Mouse (Mus musculus): ENCODE data around the gene Mea1.

Mea1 gene

GRCm38 (mm10) chr17:46678416-46678815, at the start of gene Mea1:
Gene Mea1, plus strand, starts transcription at chr17:46678793.
- no peak for DNase-seq (ENCODE audit: extremely low read depth, insufficient read length, low spot score)

- peak; percentile 57 for DNase-seq (ENCODE audit: extremely low read depth, insufficient read length, low spot score)
Measured at GRCm38 (mm10) chr17:46629685-46630441, 48.7 kb upstream of the Mea1 start.

GRCm38 (mm10) chr17:46636831-46637523, 41.6 kb upstream of the Mea1 start:
- DNase-seq (ENCODE audit: extremely low read depth, insufficient read length, low spot score), result peak; percentile 42

- DNase-seq (ENCODE audit: extremely low read depth, insufficient read length, low spot score), result no peak
Measured at GRCm38 (mm10) chr17:46639929-46640328, 38.7 kb upstream of the Mea1 start.

GRCm38 (mm10) chr17:46642060-46642459, 36.5 kb upstream of the Mea1 start:
- DNase-seq (ENCODE audit: extremely low read depth, insufficient read length, low spot score), result no peak

DNA sequence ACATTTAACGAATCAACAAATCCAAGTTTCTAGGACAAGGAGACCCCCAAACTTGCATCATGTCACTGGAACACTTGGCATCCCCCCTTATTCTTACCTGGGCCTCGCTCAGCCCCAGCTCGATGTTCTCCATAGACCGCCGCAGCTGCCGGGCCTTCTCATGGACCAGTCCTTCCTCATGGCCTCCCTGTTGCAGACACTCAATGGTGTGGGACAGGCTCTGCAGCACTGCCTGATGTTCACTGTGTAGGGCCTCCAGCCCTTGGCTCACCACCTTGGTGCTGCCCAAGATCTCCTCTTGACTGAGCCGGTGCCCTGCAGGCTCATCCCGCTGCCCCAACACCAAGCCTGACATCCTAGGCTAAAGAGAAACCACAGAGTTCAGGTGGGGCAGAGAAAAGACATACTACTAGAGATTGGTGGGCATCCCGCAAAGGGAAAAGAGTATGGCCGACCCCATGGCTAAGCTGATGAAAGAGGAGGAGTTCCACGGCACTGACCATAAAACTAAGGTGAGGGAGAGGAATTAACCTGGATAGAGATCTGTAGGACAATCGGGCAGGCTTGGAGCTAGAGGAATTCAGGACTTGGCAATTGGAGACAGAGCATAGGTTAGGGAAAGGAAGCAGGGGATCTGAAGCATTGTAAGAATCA, 34.3 kb upstream of the Mea1 start:
- DNase-seq (ENCODE audit: extremely low read depth, insufficient read length, low spot score), result no peak

GRCm38 (mm10) chr17:46644916-46645475, 33.6 kb upstream of the Mea1 start:
- peak; percentile 62 for DNase-seq (ENCODE audit: extremely low read depth, insufficient read length, low spot score)

- DNase-seq (ENCODE audit: extremely low read depth, insufficient read length, low spot score), result peak; percentile 100
Measured at GRCm38 (mm10) chr17:46645561-46646321, 32.9 kb upstream of the Mea1 start, which contains the start of the genes Klc4 and Mrpl2. Gene Klc4, minus strand, starts transcription at chr17:46646022. Gene Mrpl2, plus strand, starts transcription at chr17:46646229.

DNA sequence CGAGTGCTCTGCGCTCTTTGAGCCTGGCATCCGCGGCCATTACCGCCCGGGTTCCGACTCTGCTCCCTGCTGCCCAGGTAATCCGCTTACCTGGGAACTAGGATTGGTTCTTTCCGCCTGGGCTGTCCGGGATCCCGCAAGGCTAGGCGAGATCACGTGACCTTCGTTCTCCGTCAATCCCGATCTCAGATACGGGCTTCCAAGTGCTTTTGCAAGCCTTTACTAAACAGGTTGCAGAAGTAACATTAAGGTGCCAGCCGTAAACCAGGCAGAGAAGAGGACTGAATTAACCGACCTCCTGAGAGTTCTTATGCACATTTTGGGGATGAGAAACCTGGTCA, 32.3 kb upstream of the Mea1 start:
- no peak for DNase-seq (ENCODE audit: extremely low read depth, insufficient read length, low spot score)

- DNase-seq (ENCODE audit: extremely low read depth, insufficient read length, low spot score), result no peak
Measured at GRCm38 (mm10) chr17:46647279-46647678, 31.3 kb upstream of the Mea1 start.

DNA sequence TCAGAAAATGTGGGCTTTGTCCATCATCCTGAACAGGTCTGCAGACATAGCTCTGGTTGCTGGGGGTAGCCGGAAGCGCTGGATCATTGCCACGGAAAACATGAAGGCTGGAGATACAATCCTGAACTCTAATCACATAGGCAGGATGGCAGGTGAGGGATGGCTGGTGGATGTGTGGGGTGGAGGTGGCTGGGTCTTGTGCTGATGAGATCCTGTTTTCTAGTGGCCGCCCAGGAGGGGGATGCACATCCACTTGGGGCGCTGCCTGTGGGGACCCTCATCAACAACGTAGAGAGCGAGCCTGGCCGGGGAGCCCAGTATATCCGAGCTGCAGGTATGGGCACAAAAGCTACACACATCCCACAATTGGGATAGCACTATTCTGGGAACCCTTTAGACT, 30.2 kb upstream of the Mea1 start:
- no peak for DNase-seq (ENCODE audit: extremely low read depth, insufficient read length, low spot score)

GRCm38 (mm10) chr17:46649811-46650210, 28.8 kb upstream of the Mea1 start:
- no peak for DNase-seq (ENCODE audit: extremely low read depth, insufficient read length, low spot score)

DNA sequence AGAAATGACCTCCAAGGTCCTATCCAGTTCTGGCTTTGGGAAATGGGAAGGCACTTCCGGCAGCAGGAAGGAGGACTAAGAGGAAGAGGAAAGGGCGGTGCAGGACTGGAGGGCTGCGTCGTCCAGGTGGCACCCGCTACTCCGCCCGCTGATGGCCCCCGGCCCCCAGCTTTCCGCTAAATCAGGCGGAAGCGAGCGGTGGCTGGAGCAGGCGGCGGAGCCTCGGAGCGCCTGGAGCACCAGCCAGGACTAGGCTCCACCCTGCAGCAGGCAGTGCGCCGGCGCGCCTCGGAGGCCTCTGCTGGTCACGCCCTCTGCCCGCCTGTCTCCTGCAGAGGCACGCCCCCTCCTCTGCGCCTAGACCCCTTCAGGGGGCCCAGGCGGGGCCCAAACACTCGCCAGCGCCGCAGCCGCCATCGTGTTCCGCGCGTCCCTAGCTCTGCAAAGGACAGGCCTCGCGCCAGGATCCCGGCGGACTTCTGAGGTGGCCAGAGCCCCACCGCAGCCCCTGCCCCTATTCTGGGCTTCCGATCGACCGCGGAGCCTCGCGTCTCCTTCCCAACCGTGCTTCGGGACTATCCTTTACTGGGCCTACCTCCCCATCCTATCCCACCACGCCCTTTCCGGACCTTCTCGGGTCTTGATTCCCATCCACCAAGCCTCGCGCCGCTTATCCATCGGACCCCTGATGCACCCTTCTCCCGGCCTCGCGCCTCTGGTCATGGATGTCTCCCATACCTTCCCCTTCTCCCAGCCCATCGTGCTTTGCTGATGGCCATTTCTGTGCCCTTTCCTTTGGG, 28.2 kb upstream of the Mea1 start, which contains the start of gene Cul7:
Gene Cul7, plus strand, starts transcription at position 106 of the 800 bp plus-strand sequence.
- DNase-seq (ENCODE audit: extremely low read depth, insufficient read length, low spot score), result peak; percentile 80

GRCm38 (mm10) chr17:46651292-46651691, 27.3 kb upstream of the Mea1 start:
- no peak for DNase-seq (ENCODE audit: extremely low read depth, insufficient read length, low spot score)

GRCm38 (mm10) chr17:46651755-46652547, 26.6 kb upstream of the Mea1 start:
- no peak for DNase-seq (ENCODE audit: extremely low read depth, insufficient read length, low spot score)

DNA sequence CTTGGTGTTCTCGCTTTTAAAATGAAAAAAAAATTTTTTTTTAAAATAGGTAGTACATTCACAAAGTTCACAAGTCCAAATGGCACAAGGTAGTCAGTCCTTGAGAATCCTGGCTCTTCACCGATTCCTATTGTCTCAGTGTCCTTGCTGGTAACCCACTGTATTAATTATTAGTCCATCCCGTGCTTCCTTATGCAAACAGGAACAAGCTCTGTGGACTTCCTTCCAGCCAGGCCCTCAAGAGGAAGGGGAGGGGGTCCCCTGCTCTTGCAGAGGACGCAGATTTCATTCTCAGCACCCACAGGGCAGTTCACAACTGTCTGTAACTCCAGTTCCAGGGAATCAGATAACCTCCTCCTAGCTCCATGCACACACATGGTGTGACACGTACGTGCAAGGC, 22.5 kb upstream of the Mea1 start:
- no peak for DNase-seq (ENCODE audit: extremely low read depth, insufficient read length, low spot score)

DNA sequence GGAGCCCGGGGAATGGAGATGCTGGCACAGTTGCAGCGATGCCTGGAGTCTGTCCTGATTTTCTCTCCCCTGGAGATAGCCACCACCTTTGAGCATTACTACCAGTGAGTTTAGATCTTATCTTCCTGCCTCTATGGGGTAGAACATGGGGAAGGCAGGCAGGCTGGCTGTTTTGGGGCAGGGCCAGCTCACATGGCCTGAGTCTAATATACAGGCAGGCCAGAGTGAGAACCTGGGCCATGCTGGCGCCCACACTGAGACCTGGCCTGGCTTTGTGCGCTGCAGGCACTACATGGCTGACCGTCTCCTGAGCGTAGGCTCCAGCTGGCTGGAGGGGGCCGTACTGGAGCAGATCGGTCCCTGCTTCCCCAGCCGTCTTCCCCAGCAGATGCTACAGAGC, 17.2 kb upstream of the Mea1 start:
- DNase-seq (ENCODE audit: extremely low read depth, insufficient read length, low spot score), result no peak

GRCm38 (mm10) chr17:46661981-46662380, 16.6 kb upstream of the Mea1 start:
- no peak for DNase-seq (ENCODE audit: extremely low read depth, insufficient read length, low spot score)

GRCm38 (mm10) chr17:46662730-46663129, 15.9 kb upstream of the Mea1 start:
- no peak for DNase-seq (ENCODE audit: extremely low read depth, insufficient read length, low spot score)
